Mouse (Mus musculus) layer of hippocampus, adult 11-12 months (tissue): ENCODE data around the gene Crim1.

Source experiments
- DNase-seq: peaks from one replicate; pipeline ENCODE4 v3.0.0; 2022; ENCODE audit warnings: low spot score

Gene Crim1

GRCm38 (mm10) chr17:78287391-78287790 is 87.3 kb downstream of the Crim1 start:
- DNase-seq, result no peak

- no peak for DNase-seq
Measured at GRCm38 (mm10) chr17:78290153-78290876, 90.3 kb downstream of the Crim1 start.

- no peak for DNase-seq
Measured at GRCm38 (mm10) chr17:78291030-78291429, 91.0 kb downstream of the Crim1 start.

- DNase-seq, result no peak
Measured at GRCm38 (mm10) chr17:78292301-78292700, 92.3 kb downstream of the Crim1 start.

- no peak for DNase-seq
Measured at GRCm38 (mm10) chr17:78292827-78293488, 92.9 kb downstream of the Crim1 start.

DNA sequence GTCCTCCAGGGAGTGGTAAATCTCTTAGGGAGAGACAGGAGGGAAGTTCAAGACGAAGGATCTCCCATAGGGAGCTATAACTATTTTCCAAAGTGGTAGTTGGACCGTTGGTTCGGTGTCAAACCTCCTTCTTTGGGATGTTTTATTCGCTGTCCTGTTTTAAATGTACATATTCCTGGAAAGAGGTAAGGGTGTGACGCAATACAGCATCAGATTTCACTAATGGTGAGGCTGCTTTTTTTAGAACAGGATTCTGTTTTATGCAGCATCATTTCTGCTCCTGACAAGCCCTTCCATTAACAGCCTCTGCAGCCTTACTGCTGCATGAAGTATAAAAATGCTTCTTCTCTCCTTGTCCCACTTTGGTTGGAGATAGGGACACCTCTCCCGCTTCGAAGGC is 95.9 kb downstream of the Crim1 start:
- DNase-seq, result no peak

DNA sequence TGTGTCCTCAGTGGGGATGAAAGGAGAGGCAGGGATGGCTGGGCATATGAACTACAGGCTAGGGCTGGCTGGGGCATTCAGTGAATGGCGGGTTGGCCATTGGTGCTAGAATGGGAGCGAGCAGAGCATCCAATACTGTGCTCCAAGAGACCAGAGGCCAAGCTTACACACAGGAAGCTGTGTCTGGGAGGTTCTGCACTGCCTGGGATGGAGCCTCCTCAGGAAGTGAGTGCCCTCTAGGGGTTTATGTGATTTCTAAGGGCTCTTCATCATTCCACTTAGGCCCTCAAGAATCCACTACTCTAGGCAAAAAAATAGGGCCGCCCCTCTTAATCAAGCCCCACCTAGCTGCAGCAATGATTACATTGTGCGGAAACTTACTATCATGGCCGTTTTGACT is 98.1 kb downstream of the Crim1 start:
- DNase-seq, result peak; percentile 22

DNA sequence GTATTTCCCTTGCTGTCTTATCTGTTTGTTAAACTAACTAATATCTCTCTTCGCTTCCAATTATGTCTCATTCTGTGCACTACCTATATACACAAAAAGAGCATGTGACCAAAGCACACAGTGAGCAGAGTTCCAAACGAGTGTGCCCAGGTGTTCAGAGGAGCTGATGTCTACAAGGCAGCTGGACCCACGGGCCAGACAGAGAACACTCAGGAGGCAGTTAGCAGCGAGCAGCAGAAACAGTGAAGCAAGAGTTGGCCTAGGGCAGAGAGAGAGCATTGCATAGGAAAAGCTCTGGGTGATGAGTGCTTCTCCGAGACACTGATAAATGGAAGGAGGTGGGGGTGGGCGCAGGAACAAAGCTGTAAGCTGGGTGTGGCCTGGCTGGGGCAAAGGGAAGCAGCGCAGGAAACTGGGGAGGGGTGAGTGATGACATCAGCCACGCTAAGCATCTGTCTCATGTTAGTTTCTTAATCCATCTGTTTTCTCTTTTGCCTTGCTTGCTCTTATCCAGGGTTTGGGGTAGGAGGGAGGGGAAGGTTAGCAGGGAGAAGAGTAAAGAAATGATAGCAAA is 99.0 kb downstream of the Crim1 start:
- DNase-seq, result no peak

DNA sequence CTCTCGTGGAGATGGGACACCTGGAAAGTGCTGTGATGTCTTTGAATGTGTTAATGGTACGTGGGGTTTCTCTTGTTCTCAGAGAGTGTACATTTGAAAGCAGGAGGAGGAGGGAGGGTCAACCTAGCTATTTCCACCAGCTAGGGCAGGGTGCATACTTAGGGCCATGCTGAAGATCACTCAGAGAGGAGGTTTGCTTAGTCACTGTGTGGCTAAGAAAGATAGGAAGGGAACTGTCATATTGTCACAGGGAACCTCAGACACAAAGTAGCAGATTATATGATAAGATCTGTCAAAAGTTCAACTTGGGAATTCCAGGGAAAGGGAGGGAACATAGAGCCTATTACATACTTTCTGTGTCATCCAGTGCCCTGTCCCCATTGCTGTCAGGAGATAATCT is 103.0 kb downstream of the Crim1 start:
- DNase-seq, result no peak

DNA sequence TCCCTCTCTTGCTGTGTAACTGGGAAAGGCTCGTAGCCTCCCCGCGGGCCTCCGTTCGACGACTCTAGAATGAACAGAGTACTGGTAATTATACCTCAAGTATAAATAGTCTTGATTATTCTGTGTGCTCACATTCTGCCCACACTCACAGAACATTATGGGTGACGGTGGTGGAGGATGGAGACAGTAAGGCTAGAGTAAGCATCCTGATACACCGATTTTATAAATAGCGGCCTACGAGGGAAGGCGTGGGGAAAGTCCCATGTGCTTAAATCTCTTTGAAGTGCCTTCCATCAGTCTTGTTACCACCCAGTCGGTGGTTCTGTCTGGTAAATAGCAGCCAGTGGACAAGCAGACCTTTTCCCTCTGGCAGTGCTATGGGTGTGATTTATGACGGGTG is 104.0 kb downstream of the Crim1 start:
- no peak for DNase-seq

- DNase-seq, result no peak
Measured at GRCm38 (mm10) chr17:78306434-78306833, 106.4 kb downstream of the Crim1 start.

DNA sequence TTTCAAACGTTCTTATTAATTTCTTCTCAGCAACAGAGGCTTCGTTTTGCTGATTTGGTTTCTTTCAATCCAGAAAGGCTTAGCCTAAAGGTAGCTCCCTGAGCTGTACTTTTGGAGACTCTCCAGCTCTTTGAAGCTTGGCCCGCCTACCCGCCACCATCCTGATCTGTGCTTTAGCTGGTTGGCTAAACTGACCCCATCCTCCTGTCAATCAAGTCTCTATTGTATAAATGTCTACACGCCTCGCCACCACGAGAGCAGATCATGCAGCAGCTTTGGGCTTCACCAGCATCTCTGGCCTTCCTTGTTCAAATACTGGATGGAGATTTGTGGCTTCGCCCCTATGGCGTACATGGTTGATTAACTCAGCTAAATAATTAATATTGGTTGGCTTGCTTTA is 108.2 kb downstream of the Crim1 start:
- no peak for DNase-seq

DNA sequence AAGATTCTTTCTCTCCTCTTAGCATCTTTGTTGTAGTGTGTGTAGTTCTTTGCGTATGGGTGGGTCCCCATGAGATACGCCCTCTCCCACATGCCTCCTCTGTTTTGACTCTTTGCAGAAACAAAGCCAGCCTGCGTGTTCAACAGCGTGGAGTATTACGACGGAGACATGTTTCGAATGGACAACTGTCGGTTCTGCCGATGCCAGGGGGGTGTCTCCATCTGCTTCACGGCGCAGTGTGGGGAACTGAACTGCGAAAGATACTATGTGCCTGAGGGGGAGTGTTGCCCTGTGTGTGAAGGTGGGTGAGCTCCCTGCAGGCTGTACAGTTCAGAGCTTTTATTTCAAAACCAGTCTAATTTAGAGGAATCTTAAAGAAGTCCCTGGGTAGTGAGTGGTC is 113.0 kb downstream of the Crim1 start:
- peak; percentile 47 for DNase-seq

GRCm38 (mm10) chr17:78313612-78314011 is 113.6 kb downstream of the Crim1 start:
- DNase-seq, result no peak

- no peak for DNase-seq
Measured at GRCm38 (mm10) chr17:78315659-78316058, 115.6 kb downstream of the Crim1 start.

DNA sequence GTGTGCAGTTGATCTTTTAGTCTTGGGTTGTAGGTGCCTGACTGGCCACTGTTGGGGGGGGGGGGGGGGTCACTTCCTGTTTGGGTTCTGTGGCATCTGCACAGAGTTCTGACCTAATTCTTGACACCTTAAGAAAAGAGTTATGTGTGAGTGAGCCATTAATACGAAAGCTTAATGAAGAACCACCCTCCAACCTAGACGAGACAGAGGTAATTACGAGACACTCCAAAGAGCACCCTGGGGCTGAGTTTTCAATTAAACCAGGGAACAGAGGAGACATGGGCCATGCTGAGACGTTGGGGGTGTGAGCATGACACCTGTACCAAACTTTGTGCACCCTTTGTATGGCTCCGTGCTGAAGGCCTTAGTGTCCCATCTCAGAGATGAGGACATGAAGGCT is 117.3 kb downstream of the Crim1 start:
- no peak for DNase-seq

- DNase-seq, result no peak
Measured at GRCm38 (mm10) chr17:78318810-78319209, 118.8 kb downstream of the Crim1 start.

DNA sequence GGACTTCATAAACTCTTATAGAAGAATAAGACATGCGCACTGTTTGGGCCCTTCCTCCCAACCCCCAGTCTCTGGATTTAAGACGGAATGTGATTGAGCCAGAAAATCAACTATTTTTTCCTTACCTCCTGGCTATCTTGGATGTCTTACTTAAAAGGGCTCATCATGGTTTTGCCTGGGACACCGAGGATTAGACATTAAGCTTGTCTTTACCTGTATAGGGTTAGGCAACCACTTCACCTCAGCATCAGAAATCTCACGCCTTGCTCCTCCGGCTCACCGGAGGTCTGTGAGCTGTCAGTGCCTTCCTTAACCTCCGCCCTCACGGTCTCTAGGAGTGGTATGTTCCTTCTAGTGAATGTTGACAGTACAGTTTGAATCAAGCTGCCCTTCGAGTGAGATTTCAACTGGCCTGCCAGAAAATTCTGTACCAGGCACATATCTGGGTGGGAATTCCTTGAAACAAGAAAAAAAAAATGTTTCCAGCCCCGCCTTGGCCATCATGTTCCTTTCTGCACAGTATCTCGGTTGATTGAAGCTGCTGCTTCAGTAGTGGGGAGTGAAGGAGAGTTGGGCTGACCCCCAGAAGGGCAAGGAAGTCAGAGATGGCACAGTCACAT is 121.3 kb downstream of the Crim1 start:
- DNase-seq, result no peak

DNA sequence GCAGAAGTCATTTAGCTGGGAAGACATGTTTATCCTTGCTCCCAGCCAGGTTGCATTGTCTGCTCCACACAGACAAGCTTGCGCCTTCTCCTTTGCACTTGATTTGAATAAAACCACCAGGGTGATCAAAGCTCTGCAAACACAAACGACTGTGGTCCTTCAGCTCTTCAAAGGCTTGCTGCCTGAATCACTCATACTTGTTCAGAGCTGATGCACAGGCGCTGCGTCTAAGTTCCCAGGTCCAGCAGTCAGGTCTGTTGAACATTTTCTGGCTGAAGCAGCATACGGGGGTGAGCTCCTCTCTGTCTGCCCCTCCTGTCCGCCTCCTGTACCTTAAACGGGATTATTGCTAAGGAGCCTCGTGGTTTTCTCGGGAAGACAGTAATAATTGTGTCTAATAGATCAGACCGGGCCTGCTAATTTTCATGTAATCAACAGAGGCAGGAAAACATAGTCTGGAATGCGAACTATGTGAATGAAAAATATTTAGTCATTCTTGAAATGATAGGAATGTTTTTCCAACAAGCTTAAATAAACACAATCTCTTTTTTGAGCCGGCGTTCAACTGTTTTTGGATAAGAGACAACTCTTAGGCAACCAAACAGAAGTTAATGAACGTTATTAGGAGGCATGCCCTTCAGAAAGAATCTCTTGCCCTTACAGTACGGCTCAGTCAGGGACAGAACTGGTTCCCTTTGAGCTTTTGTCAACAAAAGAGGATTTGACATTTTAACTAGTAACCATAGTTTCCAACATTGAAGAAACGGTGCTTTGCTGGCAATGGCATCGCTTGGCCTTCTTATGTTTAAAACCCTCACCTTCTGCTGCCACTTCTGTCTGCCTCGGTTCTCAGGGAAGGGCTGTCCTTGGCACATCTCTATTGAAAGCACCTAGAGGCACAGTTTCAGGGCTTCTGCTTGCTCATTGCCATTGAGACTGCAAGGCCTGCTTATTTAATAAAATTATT is 122.6 kb downstream of the Crim1 start:
- no peak for DNase-seq

GRCm38 (mm10) chr17:78325761-78326332 is 125.8 kb downstream of the Crim1 start:
- no peak for DNase-seq

- no peak for DNase-seq
Measured at GRCm38 (mm10) chr17:78326381-78326780, 126.3 kb downstream of the Crim1 start.

- no peak for DNase-seq
Measured at GRCm38 (mm10) chr17:78327187-78327586, 127.1 kb downstream of the Crim1 start.
